Mouse (Mus musculus) C2C12 (cell line): ENCODE measurements around the gene Csnk2a1. TPM values are rescaled to one million over a fixed set of nuclear protein-coding genes. Genes with fewer than 3 reads are reported as not detected.

Source experiments
- H3K27me3 ChIP-seq: one replicate; pipeline ENCODE4 v1.6.1; 2011; ENCODE audit not compliant: control insufficient read depth, insufficient read depth, insufficient read length
- H3K36me3 ChIP-seq: one replicate; pipeline ENCODE4 v1.6.1; 2011; ENCODE audit not compliant: control insufficient read depth, insufficient read depth
- H3K4me3 ChIP-seq: one replicate; pipeline ENCODE4 v1.5.1; 2011; ENCODE audit warnings: mild to moderate bottlenecking, control low read depth; ENCODE audit not compliant: poor library complexity, insufficient read depth, severe bottlenecking
- H3K79me2 ChIP-seq: one replicate; pipeline ENCODE4 v1.6.1; 2011; ENCODE audit not compliant: control insufficient read depth, insufficient read depth
- H3K79me3 ChIP-seq: one replicate; pipeline ENCODE4 v1.6.1; 2011; ENCODE audit warnings: low read depth, control low read depth
- H3ac ChIP-seq: one replicate; pipeline ENCODE3; 2011; ENCODE audit warnings: low read depth; ENCODE audit not compliant: control insufficient read depth, insufficient read length
- CEBPB ChIP-seq: IDR thresholded peaks from one replicate; pipeline ENCODE4 v1.6.1; 2011; ENCODE audit warnings: low read depth, mild to moderate bottlenecking, control low read depth, moderate library complexity
- CTCF ChIP-seq: IDR thresholded peaks from one replicate; pipeline ENCODE4 v1.5.1; 2011; ENCODE audit not compliant: control insufficient read depth, insufficient read depth, insufficient read length
- FOSL1 ChIP-seq: IDR thresholded peaks from one replicate; pipeline ENCODE4 v1.8.0; 2011; ENCODE audit warnings: mild to moderate bottlenecking, low read length; ENCODE audit not compliant: poor library complexity, insufficient read depth, severe bottlenecking
- MAX ChIP-seq: IDR thresholded peaks from one replicate; pipeline ENCODE4 v1.6.1; 2011; ENCODE audit warnings: mild to moderate bottlenecking, control low read depth
- MYOD1 ChIP-seq: IDR thresholded peaks from one replicate; pipeline ENCODE4 v1.6.1; 2011; ENCODE audit warnings: low read depth; ENCODE audit not compliant: control insufficient read depth, insufficient read length
- MYOG ChIP-seq: IDR thresholded peaks from one replicate; pipeline ENCODE4 v1.6.1; 2011; ENCODE audit not compliant: control insufficient read depth, insufficient read length; ENCODE audit errors: extremely low read depth
- USF1 ChIP-seq: IDR thresholded peaks from one replicate; pipeline ENCODE4 v1.6.1; 2011; ENCODE audit warnings: low read depth, mild to moderate bottlenecking, control low read depth, moderate library complexity
- polyA plus RNA-seq: library from polyadenylated mRNA; unstranded; fragments of >200 nt; fragmentation: generic; extraction: Trizol; gene quantifications from one replicate; pipeline ENCODE4 v1.2.1, GENCODE M21; 2012; ENCODE audit warnings: missing spikeins

Gene Csnk2a1
- polyA plus RNA-seq, 1 experiment, result 37.7 TPM

DNA sequence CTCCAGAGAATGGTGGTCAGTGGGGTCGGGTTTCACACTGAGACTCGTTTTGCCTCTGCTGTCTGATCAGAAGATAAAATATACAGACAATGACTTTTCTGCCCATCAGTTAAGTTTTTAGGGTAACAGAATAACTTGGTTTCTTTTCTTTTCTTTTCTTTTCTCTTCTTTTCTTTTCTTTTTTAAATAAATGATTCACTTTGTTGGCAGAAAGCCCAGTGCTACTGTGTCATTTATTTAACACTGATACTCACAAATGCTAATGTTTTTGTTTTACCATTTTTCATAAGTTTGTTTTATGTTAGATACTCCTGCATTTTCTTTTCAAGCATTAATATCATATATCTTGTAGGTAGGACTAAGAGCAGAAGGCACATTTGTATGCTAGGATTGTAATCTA, 13.9 kb downstream of the Csnk2a1 start:
- H3K27me3 ChIP-seq, result no peaks in the 10 kb centered on the region
- no peak overlapping the region for H3K4me3 ChIP-seq
- TF ChIP-seq MYOD1, result no peak
- TF ChIP-seq MAX, result no peak
- TF ChIP-seq MYOG, result no peak
- TF ChIP-seq FOSL1, result no peak
- no peak for TF ChIP-seq CEBPB
- TF ChIP-seq USF1, result no peak
- no peak for TF ChIP-seq CTCF
- H3K79me3 ChIP-seq, result peaks cover 96% of the 10 kb centered on the region
- H3K36me3 ChIP-seq, result peaks cover 72% of the 10 kb centered on the region
- H3ac ChIP-seq, result no peak overlapping the region
- H3K79me2 ChIP-seq, result peaks cover 98% of the 10 kb centered on the region

DNA sequence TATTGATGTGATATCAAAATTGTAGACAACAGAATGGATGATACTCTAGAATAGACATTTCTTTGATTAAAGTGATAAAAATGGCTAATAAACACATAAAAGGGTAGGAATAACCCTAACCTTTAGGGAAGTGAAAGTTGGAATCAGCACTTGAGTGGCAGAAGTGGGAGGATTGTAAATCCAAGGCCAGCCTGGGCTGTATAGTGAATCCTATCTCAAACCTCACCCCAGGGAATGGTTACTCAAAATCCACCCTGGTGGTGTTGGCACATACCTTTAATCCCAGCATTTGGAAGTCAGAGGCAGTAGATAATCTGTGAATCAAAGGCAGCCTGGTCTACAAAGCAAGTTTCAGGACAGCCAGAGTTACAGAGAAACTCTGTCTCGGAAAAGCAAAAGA, 20.6 kb downstream of the Csnk2a1 start:
- TF ChIP-seq USF1, result no peak
- TF ChIP-seq CTCF, result no peak
- no peak for TF ChIP-seq MYOG
- no peak for TF ChIP-seq MAX
- no peak for TF ChIP-seq FOSL1
- no peak for TF ChIP-seq MYOD1
- TF ChIP-seq CEBPB, result no peak
- Histone ChIP-seq H3K27me3 (no peaks in the 10 kb centered on the region), H3K79me2 (peaks cover 100% of the 10 kb centered on the region), H3K36me3 (peaks cover 43% of the 10 kb centered on the region), H3K4me3 (no peak overlapping the region), H3K79me3 (peaks cover 87% of the 10 kb centered on the region), H3ac (no peak overlapping the region)

DNA sequence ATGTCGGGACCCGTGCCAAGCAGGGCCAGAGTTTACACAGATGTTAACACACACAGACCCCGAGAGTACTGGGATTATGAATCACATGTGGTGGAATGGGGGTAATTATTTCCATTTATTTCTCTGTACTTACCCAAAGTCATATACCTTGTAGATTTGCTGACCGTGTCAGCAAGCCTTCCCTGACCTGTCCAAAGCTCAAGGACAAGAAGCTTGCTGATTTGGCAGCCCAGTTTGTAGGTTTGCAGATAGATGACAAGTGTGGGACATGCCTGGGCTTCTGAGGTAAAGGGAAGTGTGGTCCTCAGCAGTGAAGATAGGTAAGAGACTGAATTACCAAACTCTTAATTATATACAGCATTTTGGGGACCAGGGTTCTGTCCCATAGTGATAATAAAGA, 23.9 kb downstream of the Csnk2a1 start:
- Histone ChIP-seq H3K36me3 (peaks cover 54% of the 10 kb centered on the region), H3K79me3 (peaks cover 62% of the 10 kb centered on the region)
- no peak for TF ChIP-seq CEBPB
- no peak for TF ChIP-seq MYOG
- TF ChIP-seq USF1, result no peak
- no peak for TF ChIP-seq FOSL1
- no peak for TF ChIP-seq MYOD1
- no peak for TF ChIP-seq CTCF
- TF ChIP-seq MAX, result no peak

DNA sequence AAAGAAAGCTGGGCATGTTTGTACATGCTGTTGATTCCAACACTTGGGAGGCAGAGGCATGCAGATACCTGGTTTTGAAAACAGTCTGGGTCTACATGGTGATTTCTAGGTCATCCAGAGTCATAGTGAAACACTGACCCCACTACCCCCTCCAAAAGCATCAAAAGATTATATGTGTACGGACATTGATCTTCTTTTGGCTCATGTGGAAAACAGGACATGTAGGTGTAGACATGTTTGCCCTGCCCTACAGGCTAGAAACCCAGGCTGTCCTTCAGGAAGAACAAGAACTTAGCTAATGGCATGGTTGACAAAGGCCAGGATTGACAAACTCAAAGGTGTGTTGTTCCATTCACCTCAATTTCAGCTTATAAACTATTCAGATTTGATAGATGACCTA, 33.1 kb downstream of the Csnk2a1 start:
- TF ChIP-seq CTCF (no peak), FOSL1 (no peak), MAX (no peak), CEBPB (no peak), MYOD1 (no peak), MYOG (no peak), USF1 (no peak)
- no peak overlapping the region for H3ac ChIP-seq
- no peak overlapping the region for H3K4me3 ChIP-seq
- no peaks in the 10 kb centered on the region for H3K27me3 ChIP-seq
- H3K79me2 ChIP-seq, result no peaks in the 10 kb centered on the region
- H3K79me3 ChIP-seq, result no peaks in the 10 kb centered on the region
- peaks cover 82% of the 10 kb centered on the region for H3K36me3 ChIP-seq

More for the DNA sequence above, 23.9 kb downstream of the Csnk2a1 start:
- H3K27me3 ChIP-seq, result no peaks in the 10 kb centered on the region
- no peak overlapping the region for H3K4me3 ChIP-seq
- peaks cover 82% of the 10 kb centered on the region for H3K79me2 ChIP-seq
- H3ac ChIP-seq, result no peak overlapping the region

- H3K27me3 ChIP-seq, result no peaks in the 10 kb centered on the region
- no peak overlapping the region for H3ac ChIP-seq
- peaks cover 7% of the 10 kb centered on the region for H3K79me2 ChIP-seq
- H3K36me3 ChIP-seq, result peaks cover 87% of the 10 kb centered on the region
- no peak overlapping the region for H3K4me3 ChIP-seq
- H3K79me3 ChIP-seq, result peaks cover 5% of the 10 kb centered on the region
- TF ChIP-seq USF1, result no peak
- TF ChIP-seq MYOD1, result no peak
These were observed 47.0 kb downstream of the Csnk2a1 start for GRCm38 (mm10) chr2:152273639-152274038.

DNA sequence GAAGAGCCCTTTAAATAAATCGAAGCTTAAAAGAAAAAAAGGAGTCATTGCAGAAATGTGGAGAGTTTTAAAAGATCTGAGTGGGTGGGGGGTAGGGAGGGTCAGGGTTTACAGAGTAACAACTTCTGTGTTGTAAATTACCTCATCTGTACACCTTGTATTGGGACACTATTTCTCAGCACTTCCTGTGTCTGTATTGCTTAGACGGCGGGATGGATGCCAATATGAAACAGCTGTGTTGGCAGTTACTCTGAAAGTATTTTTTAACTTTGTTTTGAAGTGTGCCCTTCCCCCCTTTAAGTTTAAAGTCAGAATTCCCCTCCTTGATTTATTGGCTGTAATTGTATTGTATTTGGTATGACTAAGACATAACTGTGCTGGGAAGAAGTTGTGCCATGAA, 54.8 kb downstream of the Csnk2a1 start:
- Histone ChIP-seq H3K27me3 (no peaks in the 10 kb centered on the region), H3K79me3 (no peaks in the 10 kb centered on the region), H3K79me2 (no peaks in the 10 kb centered on the region), H3K36me3 (peaks cover 84% of the 10 kb centered on the region), H3K4me3 (no peak overlapping the region), H3ac (no peak overlapping the region)
- TF ChIP-seq CEBPB (no peak), MYOG (no peak)
